Mouse (Mus musculus) megakaryocyte, embryonic 14.5 days (primary cell): ENCODE results near the gene Fam98c.

Source experiments
- FLI1 ChIP-seq: IDR thresholded peaks from 2 replicates; pipeline ENCODE4 v1.6.1; 2012; ENCODE audit warnings: low read length, inconsistent platforms, mixed read lengths
- GATA1 ChIP-seq: IDR thresholded peaks from 3 replicates; pipeline ENCODE4 v1.6.1; 2012; ENCODE audit warnings: mixed read lengths, low read length, inconsistent platforms, borderline replicate concordance

DNA sequence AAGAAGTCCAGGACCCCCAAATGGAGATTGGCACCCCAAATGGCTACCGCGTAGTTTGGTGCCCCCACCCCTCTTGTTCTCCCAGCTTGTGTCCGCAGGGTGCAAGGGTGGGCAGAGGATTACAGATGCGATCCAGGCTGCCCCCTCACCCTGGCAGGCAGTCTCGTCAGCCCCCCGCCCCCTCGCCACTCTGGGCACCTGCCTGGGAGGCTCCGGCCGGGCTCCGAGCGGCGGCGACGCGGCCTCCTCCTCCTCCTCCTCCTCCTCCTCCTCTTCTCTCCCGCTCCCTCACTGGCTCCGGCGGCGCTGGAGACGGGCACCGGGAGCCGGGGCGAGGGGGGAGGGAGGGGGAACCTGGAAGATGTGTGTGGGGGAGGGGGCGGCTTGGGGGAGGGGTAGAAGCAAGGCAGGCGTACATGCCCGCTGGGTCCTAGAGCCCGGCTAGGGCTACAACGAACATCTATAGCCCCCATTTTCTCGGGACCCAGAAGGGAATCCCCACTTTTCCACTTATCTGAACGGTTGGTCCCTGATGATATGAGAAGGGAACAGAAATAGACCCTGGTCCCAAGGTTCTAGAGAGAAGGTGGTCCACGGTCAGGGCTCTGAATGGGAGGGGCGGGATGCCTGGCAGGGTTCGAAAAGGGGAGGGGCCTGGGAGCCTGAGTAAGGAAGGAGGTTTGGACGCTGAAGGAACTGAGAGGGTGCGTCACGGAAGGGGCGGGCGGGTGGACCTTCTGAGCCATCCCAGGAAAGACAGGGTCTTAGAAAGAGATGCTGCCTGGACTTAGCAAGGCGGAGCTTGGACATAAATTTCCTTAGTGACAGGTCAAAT is 13.4 kb upstream of the Fam98c start:
- TF ChIP-seq GATA1 (no peak), FLI1 (no peak)
